Mouse (Mus musculus) kidney, adult 11 months (tissue): ENCODE results near the gene Mylk3.

Source experiments
- DNase-seq: peaks from one replicate; pipeline ENCODE4 v3.0.0; 2022

Gene Mylk3

DNA sequence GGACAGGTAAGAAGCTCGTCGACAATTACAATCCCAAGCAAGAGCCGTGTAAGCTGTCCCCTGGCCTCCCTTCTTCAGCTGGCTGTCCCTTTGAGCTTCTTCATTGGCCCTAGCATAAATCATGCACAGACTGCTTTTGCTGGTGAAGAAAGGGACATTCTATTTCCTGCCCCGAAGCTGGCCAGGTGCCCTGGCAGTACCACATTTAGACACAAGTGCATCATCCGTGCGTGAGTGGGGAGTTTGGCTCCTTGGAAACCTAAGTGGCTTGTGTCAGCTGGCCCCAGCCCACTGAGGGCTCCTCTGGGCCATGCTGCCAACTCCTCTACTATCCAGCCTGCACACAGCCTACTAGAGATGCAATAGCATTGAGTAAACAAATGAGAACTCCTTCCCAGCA is at the start of gene Mylk3:
Gene Mylk3, minus strand, starts transcription at position 141 of the 400 bp plus-strand sequence.
- DNase-seq = no peak

DNA sequence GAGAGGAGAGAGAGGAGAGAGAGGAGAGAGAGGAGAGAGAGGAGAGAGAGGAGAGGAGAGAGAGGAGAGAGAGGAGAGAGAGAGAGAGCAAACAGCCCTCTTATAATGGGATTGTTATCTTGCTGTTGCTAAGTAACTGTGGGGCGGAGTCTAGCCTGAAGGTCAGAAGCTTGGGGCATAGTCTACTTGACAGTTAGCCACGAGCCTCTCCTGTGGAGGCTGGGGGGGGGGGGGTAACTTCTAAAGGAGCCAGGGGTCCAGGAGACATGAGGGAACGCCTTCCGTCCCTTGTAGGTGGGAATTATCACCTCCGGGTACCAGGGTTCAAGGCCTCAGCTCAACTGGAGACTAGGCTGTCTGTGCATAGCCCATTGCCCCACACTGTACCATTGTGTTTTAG is 49.6 kb upstream of the Mylk3 start:
- peak; percentile 70 for DNase-seq

DNA sequence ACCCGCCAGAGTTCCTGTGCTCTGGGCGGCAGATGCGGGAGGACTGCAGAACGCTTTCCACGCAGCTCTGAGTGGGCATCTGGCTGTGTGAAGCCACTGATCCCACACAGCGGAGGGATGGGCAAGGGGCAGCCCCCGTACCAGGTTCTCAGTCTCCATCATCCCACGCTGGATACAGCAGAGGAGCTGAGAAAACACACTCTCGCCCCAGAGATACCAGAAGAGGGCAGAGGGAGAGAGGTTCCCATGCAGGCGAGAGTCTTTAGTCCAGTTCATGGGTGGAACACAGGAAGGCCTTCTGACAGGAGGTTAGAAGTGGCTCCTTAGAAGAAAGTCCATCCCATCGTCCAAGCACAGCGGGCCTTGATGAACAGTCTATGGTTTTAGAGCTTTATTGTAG is 48.7 kb upstream of the Mylk3 start:
- no peak for DNase-seq

DNA sequence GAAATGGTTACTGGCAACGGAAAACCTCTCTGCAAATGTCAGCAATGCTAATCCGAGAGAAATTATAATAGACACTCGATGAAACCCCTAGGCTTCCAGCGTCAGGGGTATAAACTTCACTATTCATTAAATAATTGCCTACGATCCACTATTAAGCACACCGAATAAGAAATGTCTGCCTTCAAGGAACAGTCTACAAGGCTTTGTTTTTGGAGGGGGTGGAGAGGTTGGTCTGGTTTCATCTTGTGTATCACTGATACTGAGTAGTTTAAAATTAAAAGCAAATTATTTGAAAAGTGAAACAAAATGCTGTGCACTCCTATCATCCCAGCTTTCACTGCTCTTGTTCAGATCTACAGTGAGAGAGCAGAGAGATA is 46.9 kb upstream of the Mylk3 start:
- no peak for DNase-seq

DNA sequence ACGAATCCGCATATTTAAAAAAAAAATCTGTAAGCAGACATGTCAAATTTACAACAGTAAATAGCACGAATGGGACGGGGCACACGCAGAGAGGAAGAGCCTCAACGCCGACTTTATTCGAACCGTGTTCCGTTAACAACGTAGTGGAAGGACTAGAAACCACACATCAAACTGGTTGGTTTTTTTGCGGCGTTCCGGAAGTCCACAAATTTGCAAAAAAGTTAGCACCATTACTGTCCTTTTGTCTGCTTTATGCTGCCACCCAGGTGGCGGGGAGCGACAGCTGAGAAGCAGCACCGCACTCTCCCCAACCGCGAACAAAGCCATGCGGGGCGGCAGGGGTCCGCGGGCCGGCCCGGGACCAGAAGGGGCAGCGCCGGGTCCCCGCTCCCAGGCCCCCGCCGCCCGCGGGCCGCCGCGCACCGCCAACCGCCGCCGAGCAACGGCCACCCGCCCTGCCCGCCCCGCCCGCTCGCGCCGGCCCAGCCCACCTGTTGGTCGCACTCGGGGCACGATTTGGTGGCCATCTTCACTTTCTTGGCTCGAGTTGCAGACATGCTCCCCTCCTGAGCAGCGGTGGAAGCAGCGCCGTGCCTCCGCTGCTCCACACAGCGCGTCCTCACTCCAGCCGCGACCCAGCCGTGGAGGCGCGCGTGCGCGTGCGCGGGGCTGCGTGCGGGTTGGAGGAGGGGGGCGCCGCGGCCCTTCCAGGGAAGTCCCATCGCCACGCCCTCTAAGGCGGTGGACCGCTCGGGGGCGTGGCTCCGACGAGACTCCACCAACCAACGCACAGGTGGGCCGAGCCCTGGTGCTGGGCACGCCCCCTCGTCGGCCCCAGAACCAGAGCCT is 46.2 kb upstream of the Mylk3 start, which contains the start of gene 4921524J17Rik:
Gene 4921524J17Rik, minus strand, starts transcription at position 666 of the 849 bp plus-strand sequence.
- peak; percentile 97 for DNase-seq

DNA sequence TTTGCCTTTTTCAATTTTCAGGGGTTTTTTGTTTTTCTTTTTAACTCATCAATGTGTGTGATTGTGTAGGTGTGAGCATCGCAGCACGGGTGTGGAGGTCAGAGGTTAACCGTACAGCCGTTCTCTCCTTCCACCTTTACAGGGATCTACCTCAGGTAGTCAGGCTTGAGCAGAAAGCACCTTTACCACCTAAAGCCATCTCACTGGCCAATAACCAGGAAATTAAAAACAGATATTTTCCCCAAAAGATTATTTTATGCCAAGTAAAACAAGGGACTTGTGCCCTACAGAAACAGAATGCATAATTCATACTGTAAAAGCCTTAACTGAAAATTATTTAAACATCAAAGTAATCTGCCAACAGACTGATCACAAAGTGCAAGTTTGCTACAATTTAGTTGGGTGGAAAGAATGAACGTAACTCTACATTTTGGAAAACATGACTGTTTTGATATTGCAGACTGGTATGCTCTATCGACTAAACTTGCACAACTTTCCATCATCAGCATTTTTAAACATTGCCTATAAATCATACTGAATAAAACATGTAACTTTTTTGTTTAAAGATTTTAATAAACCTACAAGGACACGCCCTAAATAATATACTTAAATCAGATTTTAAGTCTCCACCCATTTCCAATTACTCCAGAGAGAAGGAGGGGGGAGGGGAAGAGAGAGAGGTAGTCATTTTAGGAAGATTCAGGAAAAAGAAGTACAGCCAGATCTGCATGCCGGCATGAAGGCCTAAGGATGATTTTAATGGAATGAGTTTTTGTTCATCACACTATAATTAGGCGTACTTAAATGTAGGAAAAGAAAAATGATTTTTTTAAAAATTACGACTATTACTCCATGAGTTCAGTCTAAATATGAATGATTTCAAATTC is 45.4 kb upstream of the Mylk3 start:
- no peak for DNase-seq

DNA sequence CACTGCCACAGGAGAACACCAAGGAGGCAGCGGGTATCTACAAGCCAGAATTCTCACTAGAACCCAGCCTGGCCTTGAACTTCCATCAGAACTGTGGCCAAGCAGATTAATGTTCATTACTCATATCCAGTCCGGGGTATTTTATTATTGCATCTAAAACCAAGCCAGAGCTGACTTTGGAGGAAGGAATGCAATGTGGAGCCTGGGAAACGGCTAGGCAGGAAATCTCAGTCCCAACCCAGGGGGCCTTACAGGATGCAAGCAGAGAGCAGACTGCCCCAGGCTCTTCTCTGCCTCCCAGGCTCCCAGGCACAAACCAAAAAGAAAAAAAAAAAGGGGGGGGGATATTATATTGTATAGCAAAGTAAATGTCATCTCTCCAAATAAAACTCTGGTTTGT is 44.7 kb upstream of the Mylk3 start:
- peak; percentile 24 for DNase-seq

DNA sequence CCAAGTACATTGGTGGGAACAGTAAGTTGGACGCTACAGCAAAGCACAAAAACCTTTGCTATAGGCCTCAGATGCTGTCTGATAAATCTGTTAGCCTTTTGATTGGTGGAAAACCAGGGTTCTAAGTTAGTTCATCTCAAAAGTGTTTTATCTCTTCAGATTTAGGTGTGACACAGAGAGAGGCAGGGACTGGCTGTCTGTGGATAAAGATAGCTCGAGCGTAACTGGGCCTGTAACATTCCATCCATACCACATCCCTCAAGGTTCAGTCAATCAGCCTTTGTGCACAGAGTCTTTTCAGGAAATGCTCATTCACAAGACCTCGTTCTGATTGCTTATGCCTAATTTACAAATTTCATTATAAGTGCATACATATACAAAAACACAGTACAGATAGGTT is 43.1 kb upstream of the Mylk3 start:
- DNase-seq = no peak

DNA sequence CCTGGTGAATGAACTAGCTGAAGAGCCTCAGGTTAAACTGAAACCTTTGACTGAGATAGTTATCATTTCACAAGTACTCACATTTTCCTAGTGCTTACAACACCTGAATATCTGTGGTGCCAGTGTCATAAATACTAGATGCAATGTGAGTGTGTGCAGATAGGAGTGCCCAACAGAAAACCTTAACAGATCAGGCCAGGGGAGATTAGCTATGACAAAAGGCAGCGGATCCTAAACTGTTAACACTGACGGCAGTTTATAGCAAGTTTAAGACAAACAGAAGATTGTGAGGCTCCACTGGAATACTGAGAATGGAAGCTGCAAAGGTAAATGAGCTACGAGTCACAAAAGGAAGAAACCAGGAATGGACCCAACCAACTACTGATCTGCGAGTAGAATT is 40.9 kb upstream of the Mylk3 start:
- no peak for DNase-seq

DNA sequence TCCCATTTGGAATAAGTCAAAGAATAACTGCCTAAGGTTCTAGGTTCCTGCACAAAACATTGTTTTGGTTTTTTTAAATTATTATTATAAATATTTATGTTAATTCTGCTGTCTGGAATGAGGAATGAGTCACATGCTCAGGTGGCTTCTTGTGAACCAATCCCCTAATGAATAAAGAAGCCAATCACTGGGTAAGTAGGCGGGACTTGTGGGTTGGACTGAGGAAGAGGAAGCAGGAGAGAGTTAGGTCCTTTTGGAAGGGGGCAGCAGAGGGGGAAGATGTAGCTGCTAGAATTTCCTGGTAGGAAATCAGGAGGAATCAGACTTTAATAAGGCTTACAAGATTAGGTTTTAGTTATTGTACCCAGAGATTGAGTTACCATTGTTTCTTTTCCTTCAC is 35.2 kb upstream of the Mylk3 start:
- DNase-seq = no peak

DNA sequence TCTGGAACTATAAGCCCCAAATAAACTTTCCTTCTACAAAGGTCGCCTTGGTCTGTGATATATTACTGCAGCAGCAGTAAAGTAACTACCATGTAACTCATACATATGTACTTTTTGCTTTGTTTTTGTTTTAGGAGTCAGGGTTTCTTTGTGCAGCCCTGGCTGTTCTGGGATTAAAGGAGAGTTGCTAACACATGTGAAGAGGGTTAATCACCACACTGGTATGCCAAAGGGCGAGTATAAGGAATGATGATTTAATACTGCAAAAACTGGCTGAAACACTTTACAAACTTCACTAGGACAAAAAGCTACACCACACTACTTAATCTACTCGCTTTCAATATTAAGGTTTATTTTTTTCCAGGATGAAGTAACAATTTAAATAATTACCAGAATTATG is 22.4 kb upstream of the Mylk3 start:
- no peak for DNase-seq

DNA sequence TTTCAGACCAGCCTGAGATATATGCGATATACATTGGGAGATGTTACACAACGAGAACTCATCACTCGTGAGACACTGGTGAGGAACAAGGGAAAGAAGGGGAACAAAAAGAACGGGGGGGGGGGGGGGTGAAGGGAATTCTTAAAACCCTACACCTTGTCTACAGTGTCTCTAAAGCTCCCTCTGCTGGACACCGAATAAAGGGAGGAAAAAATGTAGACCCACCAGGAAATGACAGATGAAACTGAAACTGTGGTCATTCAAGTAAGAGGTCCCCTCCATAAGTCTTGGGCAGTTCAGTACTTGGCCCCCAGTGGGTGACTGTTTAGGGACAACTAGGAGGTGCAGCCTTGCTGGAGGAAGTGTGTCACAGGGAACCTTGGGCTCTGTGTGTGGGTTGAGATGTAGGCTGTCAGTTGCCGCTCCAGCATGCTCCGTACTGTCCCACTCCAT is 21.9 kb upstream of the Mylk3 start:
- DNase-seq = peak; percentile 23

DNA sequence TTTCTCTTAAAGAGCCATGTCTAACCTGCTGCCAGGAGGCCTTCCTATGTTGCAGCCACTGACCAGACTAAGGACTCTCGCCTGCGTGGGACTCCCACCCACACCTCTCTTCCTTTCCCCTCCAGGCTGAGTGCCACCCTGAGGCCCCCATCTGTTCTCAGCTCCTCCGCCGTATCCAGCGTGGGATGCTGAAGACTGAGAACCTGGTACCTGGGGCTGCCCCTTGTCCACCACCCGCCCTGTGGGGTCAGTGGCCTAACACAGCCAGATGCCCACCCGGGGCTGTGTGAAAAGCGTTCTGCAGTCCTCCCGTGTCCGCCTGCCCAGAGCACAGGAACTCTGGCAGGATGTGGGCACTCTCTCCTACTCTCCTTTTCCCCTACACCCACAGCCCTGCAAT is 19.8 kb upstream of the Mylk3 start:
- no peak for DNase-seq

DNA sequence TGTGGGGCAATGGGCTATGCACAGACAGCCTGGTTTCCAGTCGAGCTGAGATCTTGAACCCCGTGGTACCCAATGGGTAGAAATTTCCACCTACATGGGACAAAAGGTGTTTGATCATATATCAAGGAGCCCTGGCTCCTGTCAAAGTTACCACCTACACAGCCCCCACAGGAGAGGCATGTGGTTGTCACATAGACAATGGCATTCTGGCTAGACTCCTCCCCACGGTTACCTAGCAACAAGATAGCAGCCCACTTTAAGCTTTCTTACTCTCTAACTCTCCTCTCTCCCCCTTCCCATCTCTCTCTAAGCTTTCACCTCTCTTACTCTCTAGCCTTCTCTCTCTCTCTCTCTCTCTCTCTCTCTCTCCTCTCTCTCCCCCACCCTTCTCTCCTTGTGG is 19.3 kb upstream of the Mylk3 start:
- no peak for DNase-seq

DNA sequence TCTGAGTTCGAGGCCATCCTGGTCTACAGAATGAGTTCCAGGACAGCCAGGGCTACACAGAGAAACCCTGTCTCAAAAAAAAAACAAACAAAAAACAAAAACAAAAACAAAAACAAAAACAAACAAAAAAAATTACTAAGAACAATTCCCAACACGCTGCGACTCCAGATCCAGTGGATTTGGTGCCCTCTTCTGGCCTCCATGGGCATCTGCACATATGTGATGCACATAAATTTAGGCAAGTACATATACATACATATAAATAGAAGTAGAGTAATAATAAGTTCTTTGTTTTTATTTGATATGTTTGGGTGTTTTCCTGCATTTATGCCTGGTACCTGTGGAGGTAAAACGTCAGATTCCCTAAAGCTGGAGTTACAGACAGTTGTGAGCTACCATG is 12.4 kb upstream of the Mylk3 start:
- DNase-seq = no peak

DNA sequence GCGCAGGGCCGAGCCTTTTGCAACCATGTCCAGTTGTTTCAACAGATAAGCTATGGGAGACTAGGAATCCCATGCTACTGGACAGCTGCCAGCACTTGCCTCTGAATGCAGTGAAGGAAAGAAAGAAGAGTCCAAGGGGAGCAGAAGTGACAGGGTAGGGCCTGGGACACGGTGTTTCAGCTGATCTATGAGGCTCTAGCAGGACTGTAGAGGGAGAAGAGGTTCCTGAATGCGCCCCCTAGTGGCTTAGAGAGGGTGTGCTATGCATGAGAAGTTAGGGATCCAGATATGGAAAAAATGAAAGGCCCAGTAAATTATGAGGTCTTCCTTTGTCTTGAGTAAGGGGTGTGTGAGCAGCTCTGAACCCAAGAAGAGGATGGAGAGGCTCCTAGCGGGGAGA is 11.4 kb upstream of the Mylk3 start:
- DNase-seq = peak; percentile 18

DNA sequence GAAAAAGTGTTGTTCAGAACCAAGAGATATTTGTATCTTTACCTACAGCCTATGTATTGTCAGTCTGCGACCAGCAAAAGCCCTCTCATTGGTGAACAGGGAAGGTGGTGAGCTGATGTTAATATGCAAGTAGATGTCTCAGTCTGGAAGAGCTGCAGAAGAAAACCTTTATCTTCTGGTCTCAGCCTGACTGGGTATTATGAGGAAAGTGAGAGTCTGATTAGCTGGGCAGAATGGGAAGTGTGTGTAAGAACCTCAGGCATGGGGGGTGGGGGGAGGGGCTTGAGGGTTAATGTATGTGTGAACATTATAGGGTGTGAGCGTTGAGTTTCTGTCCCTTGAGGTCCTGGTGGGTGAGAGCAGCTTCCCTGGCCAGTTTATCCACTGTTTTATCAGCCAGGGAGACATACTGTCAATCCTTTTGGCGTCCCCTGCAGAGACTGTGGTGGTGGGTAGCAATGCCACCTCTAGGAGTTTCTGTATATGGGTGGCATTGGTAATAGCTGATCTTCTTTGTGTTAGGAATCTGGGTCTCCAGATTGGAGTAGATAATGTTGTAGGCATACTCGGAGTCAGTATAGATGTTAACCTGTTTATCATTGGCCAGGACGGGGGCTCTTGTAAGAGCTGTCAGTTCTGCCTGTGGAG is 10.4 kb upstream of the Mylk3 start:
- DNase-seq = no peak

DNA sequence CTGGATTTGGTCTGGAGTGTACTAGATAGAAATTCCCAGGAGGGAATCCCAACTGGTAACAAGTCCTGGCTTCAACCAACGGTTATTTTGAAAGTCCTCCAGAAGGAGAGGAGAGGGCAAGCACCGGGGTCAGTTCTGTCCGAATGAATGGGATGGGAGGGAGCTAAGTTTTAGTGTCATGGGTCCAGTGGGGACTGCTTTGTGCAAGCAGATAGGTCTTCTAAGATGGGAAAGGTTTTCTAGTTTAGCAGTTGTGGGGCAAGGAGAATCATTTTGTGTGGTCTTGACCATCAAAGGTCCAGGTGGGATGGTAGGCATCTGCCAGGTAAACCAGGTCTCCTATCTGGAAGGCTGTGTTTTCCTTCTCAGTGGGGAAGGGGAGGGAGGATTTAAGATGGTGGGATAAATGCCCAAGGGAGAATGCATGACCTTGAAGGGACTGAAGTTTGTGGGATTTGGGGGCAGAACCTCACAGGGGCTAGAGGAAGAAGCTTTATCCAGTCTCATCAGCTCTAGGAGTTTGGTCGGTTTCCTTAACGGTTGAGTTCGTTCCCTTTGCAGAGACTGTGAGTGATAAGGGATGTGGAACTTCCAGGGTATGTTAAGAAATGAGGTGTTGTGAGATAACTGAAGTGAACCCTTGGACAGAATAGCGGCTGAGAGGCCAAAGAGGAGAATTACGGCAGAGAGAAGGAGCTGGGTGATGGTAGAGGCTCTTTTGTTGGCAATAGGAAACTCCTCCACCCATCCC is 9.7 kb upstream of the Mylk3 start:
- DNase-seq = no peak

DNA sequence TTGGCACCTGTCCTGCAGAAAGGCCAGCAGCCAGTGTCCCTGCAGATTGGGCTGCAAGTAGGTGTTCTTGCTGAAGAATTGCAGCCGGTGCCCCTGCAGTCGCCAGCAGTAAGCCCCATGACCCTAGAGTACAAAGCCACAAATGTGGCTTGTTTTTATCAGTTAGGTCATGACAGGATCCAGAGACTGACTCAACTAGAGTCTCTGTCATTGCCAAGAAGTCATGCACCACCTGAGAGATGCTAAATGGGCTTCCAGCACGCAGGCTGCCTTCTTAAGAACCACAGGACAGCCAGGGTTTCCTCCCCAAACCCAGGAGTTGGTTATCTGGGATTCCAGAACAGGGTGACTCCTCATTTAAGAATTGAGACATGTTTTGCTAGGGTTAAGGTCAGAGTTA is 8.9 kb upstream of the Mylk3 start:
- DNase-seq = no peak

DNA sequence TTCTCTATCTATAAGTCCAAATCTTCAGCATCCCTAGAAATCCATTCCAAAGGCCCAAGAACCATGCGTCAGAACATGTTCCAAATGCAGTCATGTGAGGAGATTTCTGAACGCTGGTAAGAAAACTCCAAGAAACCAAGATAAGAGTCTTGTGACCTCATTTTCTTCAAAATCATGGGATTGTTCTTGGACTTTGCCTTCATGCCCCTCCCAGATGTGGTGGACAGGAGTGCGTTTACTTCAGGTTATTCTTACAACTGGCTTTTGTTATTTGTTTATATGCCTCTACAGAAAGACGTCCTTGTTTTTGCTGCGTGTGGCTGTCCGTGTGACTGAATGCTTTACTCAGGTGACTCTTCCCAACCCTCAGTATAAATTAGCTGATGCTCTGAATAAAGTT is 7.1 kb upstream of the Mylk3 start:
- no peak for DNase-seq

DNA sequence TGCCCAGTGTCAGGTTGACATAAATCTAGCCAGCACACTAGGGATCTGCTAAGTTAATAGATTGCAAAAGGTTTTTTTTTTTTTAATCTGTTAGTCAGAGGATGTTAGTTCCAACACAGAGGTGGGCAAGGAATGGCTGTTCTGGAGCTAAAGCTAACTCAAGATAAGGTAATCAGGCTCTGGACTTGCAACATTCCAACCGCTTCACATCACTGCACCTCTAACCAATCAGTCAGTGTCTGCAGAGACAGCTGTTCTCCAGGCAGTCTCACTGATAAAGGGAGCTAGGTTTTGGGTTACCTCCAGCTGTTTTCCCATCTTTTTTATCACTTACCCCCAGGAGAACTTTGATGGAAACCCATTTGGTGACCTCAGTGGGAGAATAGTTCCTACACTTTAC is 5.3 kb upstream of the Mylk3 start:
- no peak for DNase-seq

DNA sequence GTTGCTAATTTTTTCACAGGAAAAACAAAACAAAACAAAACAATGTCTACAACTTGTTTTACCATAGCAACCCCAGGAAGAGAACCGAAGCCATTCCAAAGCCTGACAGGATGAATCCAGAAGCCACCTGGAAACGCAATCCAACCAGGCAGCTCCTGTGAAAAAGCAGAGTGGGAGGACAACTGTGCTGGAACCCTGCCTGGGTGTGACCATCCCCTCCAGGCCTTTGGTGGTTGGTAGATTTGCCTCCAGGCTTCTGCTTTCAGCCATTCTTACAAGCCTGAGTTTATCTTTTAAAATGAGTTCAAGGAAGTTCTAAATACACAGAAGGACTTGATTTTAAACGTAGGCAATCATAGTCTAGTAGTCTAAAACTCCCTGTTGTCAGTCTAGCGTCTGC is 4.2 kb downstream of the Mylk3 start:
- DNase-seq = no peak

DNA sequence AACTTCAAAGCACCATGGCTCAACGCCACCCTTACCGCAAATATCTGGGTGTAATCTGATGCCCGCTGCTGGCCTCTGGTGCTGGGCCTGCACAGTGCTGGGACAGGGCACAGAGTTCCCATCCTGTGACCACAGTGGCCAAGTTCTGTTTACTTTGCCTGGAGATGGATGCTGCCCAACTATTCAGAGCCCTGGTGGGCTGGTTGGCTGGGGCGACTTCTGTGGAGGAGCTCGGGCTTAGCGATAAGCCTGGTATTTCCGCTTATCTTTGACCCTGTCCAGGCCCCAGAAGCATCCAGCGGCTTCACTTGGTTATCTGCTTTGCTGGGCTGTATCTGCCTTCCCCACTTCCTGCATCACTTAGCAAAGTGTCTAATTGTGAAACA is 5.3 kb downstream of the Mylk3 start:
- peak; percentile 51 for DNase-seq
